Mouse (Mus musculus) adrenal gland, postnatal 36 days (tissue): ENCODE data around the gene Phospho1. TPM values are rescaled to one million over a fixed set of nuclear protein-coding genes. Genes with fewer than 3 reads are reported as not detected.
"Not testable (repeated sequence)": the region's sequence is repeated elsewhere in the genome, so short reads cannot be mapped to it uniquely, and the experiment has no call there.

ENCODE experiments used
- DNase-seq, 2 experiments: peaks; one replicate each; pipeline ENCODE4 v3.0.0; 2021; ENCODE audit warnings: mixed read lengths in 1 of 2
- total RNA-seq, 2 experiments: library from RNA; stranded (reverse); gene quantifications; 2 replicates each; pipeline ENCODE4 v1.2.3; 2021

Phospho1 gene
- total RNA-seq, 2 experiments from 2014 or later: 119 to 160 TPM

- no peak for DNase-seq
These were observed 35.8 kb downstream of the Phospho1 start for GRCm38 (mm10) chr11:95860071-95860490.

- no peak for DNase-seq
These were observed 37.1 kb downstream of the Phospho1 start for GRCm38 (mm10) chr11:95861397-95861796.

GRCm38 (mm10) chr11:95869442-95869841 is 45.1 kb downstream of the Phospho1 start:
- DNase-seq: no peak

- DNase-seq: no peak
These were observed 45.7 kb downstream of the Phospho1 start for GRCm38 (mm10) chr11:95869918-95870470.

GRCm38 (mm10) chr11:95875804-95876203 is 51.5 kb downstream of the Phospho1 start:
- DNase-seq: no peak

- peak; percentile 65 to 83 for DNase-seq
These were observed 52.0 kb downstream of the Phospho1 start for GRCm38 (mm10) chr11:95876296-95876695.

- DNase-seq: not testable (repeated sequence)
These were observed 55.6 kb downstream of the Phospho1 start for GRCm38 (mm10) chr11:95879861-95880260.

Other genes with a start within 250 kb of the Phospho1 start
- 1 to 10 TPM; 3.6 to 4.0 TPM for gene Ngfr, start 236.8 kb upstream of the Phospho1 start, total RNA-seq
- 100 to 1,000 TPM; 324 to 358 TPM for gene Phb, start 157.5 kb upstream of the Phospho1 start, total RNA-seq
- gene Zfp652, start 111.8 kb upstream of the Phospho1 start, total RNA-seq: 10 to 100 TPM; 40.2 to 47.4 TPM
- under 1 TPM; 0.53 to 0.73 TPM for gene B130006D01Rik, start 100.9 kb upstream of the Phospho1 start, total RNA-seq
- gene Gngt2, start 12.7 kb downstream of the Phospho1 start, total RNA-seq: 10 to 100 TPM; 14.3 to 30.9 TPM
- 10 to 100 TPM; 11.3 to 19.3 TPM for gene Abi3, start 18.0 kb downstream of the Phospho1 start, total RNA-seq
- not detected for gene B4galnt2, start 90.4 kb downstream of the Phospho1 start, total RNA-seq
- 1 to 10 TPM; 2.1 to 4.7 TPM for gene Igf2bp1, start 181.4 kb downstream of the Phospho1 start, total RNA-seq
- not detected for gene Gip, start 200.0 kb downstream of the Phospho1 start, total RNA-seq
- 10 to 100 TPM; 85.8 to 89.6 TPM for gene Snf8, start 210.4 kb downstream of the Phospho1 start, total RNA-seq
- gene Ube2z, start 240.9 kb downstream of the Phospho1 start, total RNA-seq: 10 to 100 TPM; 53.4 to 56.4 TPM